Mouse (Mus musculus) spleen, adult 2 months (tissue): ENCODE measurements at regions not wholly inside any gene's neighbourhood (a gene's known extent, or its start where the extent isn't known, plus 50 kb on each side); places are given as distances from the start of the nearest gene placed in this dataset.

Experiments used
- DNase-seq, 2 experiments: peaks; one replicate each; pipeline versions ENCODE4 v3.0.0 to v3.0.0-alpha.2; 2012 to 2021; ENCODE audit warnings: low spot score in 2 of 2, low read depth in 1 of 2
- H3K27ac ChIP-seq: fragments of 200-500 bp; 2 replicates; pipeline ENCODE4 v1.5.1; 2012; ENCODE audit warnings: low read length, inconsistent platforms; ENCODE audit not compliant: insufficient read depth
- H3K27me3 ChIP-seq: fragments of 200-500 bp; 2 replicates; pipeline ENCODE4 v1.6.1; 2012; ENCODE audit warnings: mild to moderate bottlenecking, moderate library complexity, low read length, inconsistent platforms; ENCODE audit not compliant: control insufficient read depth, insufficient read depth
- H3K36me3 ChIP-seq: fragments of 200-500 bp; 2 replicates; pipeline ENCODE4 v1.6.1; 2012; ENCODE audit warnings: mild to moderate bottlenecking, low read length, inconsistent platforms; ENCODE audit not compliant: control insufficient read depth, insufficient read depth
- H3K4me1 ChIP-seq: fragments of 200-500 bp; 2 replicates; pipeline ENCODE4 v1.6.1; 2011; ENCODE audit warnings: inconsistent platforms; ENCODE audit not compliant: control insufficient read depth, insufficient read depth, insufficient read length
- H3K4me3 ChIP-seq: fragments of 200-500 bp; 2 replicates; pipeline ENCODE4 v1.5.1; 2011; ENCODE audit warnings: mild to moderate bottlenecking, inconsistent platforms; ENCODE audit not compliant: insufficient read depth, insufficient read length; ENCODE audit errors: extremely low read depth
- CTCF ChIP-seq: fragments of 200-500 bp; IDR thresholded peaks from 2 replicates; pipeline ENCODE4 v1.5.1; 2011; ENCODE audit warnings: mild to moderate bottlenecking, inconsistent platforms; ENCODE audit not compliant: insufficient read depth, insufficient read length, insufficient replicate concordance; ENCODE audit errors: extremely low read depth
- POLR2A ChIP-seq: fragments of 200-500 bp; IDR thresholded peaks from 2 replicates; pipeline ENCODE4 v1.6.1; 2011; ENCODE audit warnings: low read depth, low read length, inconsistent platforms
- WGBS: fragments of 180-500 bp; shearing (Covaris S2); methylation state at CpG from one replicate; pipeline ENCODE4 v1.1.7; 2018; 5-methylcytosine and 5-hydroxymethylcytosine counted together

GRCm38 (mm10) chr13:44300611-44301010, 428.7 kb upstream of the Jarid2 start:
- no peak overlapping the region for H3K27ac ChIP-seq
- no peak overlapping the region for H3K4me3 ChIP-seq
- H3K4me1 ChIP-seq, result no peaks in the 10 kb centered on the region
- WGBS, result 81% methylated on average over 10 of the region's 10 CpGs
- H3K36me3 ChIP-seq, result no peaks in the 10 kb centered on the region
- no peak for DNase-seq
- TF ChIP-seq CTCF (no peak), POLR2A (no peak)
- H3K27me3 ChIP-seq, result no peaks in the 10 kb centered on the region

GRCm38 (mm10) chr13:44301215-44301614, 428.1 kb upstream of the Jarid2 start:
- H3K27ac ChIP-seq, result no peak overlapping the region
- H3K36me3 ChIP-seq, result no peaks in the 10 kb centered on the region
- DNase-seq, result no peak
- H3K4me1 ChIP-seq, result no peaks in the 10 kb centered on the region
- no peaks in the 10 kb centered on the region for H3K27me3 ChIP-seq
- TF ChIP-seq POLR2A (no peak), CTCF (no peak)
- no peak overlapping the region for H3K4me3 ChIP-seq
- WGBS, result 90% methylated on average over 7 of the region's 7 CpGs

- DNase-seq, result no peak
- no peaks in the 10 kb centered on the region for H3K4me1 ChIP-seq
Measured at GRCm38 (mm10) chr13:44301936-44302335, 427.3 kb upstream of the Jarid2 start.

GRCm38 (mm10) chr13:44305134-44305991, 423.9 kb upstream of the Jarid2 start:
- Histone ChIP-seq H3K36me3 (no peaks in the 10 kb centered on the region), H3K27me3 (no peaks in the 10 kb centered on the region), H3K4me1 (no peaks in the 10 kb centered on the region), H3K4me3 (no peak overlapping the region), H3K27ac (no peak overlapping the region)
- WGBS, result 56% methylated on average over 9 of the region's 9 CpGs
- DNase-seq, result peak; percentile 5 to 31
- TF ChIP-seq CTCF, result peak; percentile 14; the same call in 1 of the 2 replicates
- no peak for TF ChIP-seq POLR2A

More at GRCm38 (mm10) chr13:44301936-44302335, 427.3 kb upstream of the Jarid2 start:
- Histone ChIP-seq H3K27me3 (no peaks in the 10 kb centered on the region), H3K27ac (no peak overlapping the region), H3K4me3 (no peak overlapping the region), H3K36me3 (no peaks in the 10 kb centered on the region)
- WGBS, result 90% methylated on average over 10 of the region's 10 CpGs
- no peak for TF ChIP-seq POLR2A
- no peak for TF ChIP-seq CTCF

GRCm38 (mm10) chr13:44306275-44307050, 422.8 kb upstream of the Jarid2 start:
- no peak for TF ChIP-seq CTCF
- no peak for TF ChIP-seq POLR2A
- Histone ChIP-seq H3K4me1 (no peaks in the 10 kb centered on the region), H3K4me3 (no peak overlapping the region), H3K36me3 (no peaks in the 10 kb centered on the region), H3K27me3 (no peaks in the 10 kb centered on the region), H3K27ac (no peak overlapping the region)
- DNase-seq, result no peak
- WGBS, result 77% methylated on average over 15 of the region's 15 CpGs

GRCm38 (mm10) chr13:44308227-44308626, 421.0 kb upstream of the Jarid2 start:
- Histone ChIP-seq H3K27me3 (no peaks in the 10 kb centered on the region), H3K4me3 (no peak overlapping the region), H3K27ac (no peak overlapping the region), H3K4me1 (no peaks in the 10 kb centered on the region; the same call in 1 of the 2 replicates), H3K36me3 (no peaks in the 10 kb centered on the region)
- 92% methylated on average over 13 of the region's 13 CpGs for WGBS
- TF ChIP-seq CTCF (no peak), POLR2A (no peak)
- no peak for DNase-seq

GRCm38 (mm10) chr13:44312237-44312636, 417.0 kb upstream of the Jarid2 start:
- H3K27me3 ChIP-seq, result no peaks in the 10 kb centered on the region
- no peak overlapping the region for H3K27ac ChIP-seq
- no peaks in the 10 kb centered on the region; the same call in 1 of the 2 replicates for H3K4me1 ChIP-seq
- no peak for DNase-seq
- H3K36me3 ChIP-seq, result no peaks in the 10 kb centered on the region
- WGBS, result 91% methylated on average over 6 of the region's 6 CpGs
- no peak overlapping the region for H3K4me3 ChIP-seq
- no peak for TF ChIP-seq CTCF
- TF ChIP-seq POLR2A, result no peak
